Mouse (Mus musculus): Measurements from ENCODE around the gene Shank1. TPM values are rescaled to one million over a fixed set of nuclear protein-coding genes. Genes with fewer than 3 reads are reported as not detected.
A peak's percentile ranks its signal among the peaks of the same experiment; 100 is the strongest.
"Not testable (repeated sequence)": the region's sequence is repeated elsewhere in the genome, so short reads cannot be mapped to it uniquely, and the experiment has no call there.

Gene Shank1
- 100 to 1,000 TPM; 566 to 582 TPM for total RNA-seq (2021)
- long read RNA-seq, experiment 1, partial matches to known transcripts: 2 of 30 reads
- long read RNA-seq, experiment 1, other reads (novel, unspliced or antisense): 28 of 30 reads
- long read RNA-seq, experiment 2, partial matches to known transcripts: 1 of 56 reads
- long read RNA-seq, experiment 2, other reads (novel, unspliced or antisense): 55 of 56 reads

DNA sequence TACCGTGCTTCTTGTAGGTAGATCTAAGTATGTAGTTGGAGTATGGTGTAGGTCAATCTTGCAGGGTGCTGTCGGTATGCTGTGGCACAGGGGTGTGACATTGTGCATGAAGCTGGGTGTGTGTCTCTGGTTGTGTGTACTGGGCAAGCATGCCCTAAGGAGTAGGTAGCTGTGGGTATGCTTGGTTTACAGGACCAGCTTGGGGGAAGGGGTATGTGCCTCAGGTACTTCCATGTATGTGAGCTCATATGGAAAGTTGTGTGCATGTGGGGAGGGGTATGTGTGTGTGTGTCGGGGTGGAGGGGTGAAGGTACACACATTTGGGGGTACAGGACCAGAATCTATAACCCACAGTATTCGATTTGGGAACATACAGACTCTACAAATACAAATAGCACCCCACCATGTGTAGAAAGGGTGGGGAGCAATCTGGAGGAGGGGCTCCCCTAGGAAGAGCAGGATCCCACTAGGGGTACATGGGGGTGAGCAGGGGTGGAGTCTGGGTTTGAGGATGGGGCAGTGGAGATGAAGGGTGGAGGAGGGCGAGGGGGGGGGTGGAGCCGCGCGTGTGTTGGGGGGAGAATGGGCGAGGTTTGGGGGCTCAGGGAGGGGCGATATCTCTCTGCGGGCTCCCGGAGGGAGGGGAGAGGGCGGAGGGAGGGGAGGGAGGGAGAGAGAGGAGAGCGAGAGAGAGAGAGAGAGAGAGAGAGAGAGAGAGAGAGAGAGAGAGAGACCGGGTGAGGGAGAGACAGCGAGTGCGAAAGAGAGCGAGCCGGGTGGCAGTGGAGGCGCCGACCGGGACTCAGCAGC is at the start of gene Shank1:
Shank1 (plus strand) TSS at position 779 of the 810 bp plus-strand sequence.
- peak in 1 of 2 experiments; percentile 10 for DNase-seq (ENCODE audit: low spot score in 2 of 2)

DNA sequence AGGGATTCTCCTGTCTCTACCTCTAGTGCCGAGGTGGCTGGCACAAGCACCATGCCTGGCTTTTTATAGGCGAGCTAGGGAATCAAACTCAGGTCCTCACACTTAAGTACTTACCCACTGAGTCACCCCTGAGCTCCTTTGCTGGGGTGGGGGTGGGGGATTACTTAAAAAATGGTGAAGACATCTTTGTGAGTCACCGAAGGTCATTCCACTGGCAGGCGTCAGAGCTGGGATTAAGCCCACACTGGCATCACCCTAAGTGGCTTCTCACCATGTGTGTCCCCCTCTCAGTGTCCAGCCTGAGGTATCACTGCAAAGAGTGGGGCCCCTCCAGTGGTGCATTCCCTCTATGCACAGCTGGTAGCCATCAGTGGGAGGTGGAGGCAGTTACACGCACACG is 49.6 kb upstream of the Shank1 start:
- no peak for DNase-seq (ENCODE audit: low spot score in 2 of 2)

DNA sequence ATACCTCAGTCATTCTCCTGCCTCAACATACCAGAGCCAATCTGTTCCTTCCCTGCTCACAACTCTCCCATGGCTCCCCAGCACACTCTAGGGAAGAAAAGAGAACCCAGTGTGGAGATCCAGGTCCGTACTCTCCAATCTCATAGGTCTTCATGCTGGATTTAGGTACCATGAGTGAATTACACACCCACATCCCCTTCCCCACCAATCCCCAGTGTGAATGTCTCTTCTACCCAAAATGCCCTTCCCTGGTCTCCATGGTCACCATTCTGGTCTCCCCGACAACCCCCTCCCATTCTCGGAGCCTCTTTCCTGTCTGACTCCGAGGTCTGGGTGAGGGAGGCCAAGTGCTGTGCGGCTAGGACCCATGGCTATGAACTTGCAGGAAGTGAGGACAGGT is 48.9 kb upstream of the Shank1 start, which contains the start of gene Gm15517:
Gm15517 (plus strand) TSS at position 301 of the 400 bp plus-strand sequence.
- no peak for DNase-seq (ENCODE audit: low spot score in 2 of 2)

DNA sequence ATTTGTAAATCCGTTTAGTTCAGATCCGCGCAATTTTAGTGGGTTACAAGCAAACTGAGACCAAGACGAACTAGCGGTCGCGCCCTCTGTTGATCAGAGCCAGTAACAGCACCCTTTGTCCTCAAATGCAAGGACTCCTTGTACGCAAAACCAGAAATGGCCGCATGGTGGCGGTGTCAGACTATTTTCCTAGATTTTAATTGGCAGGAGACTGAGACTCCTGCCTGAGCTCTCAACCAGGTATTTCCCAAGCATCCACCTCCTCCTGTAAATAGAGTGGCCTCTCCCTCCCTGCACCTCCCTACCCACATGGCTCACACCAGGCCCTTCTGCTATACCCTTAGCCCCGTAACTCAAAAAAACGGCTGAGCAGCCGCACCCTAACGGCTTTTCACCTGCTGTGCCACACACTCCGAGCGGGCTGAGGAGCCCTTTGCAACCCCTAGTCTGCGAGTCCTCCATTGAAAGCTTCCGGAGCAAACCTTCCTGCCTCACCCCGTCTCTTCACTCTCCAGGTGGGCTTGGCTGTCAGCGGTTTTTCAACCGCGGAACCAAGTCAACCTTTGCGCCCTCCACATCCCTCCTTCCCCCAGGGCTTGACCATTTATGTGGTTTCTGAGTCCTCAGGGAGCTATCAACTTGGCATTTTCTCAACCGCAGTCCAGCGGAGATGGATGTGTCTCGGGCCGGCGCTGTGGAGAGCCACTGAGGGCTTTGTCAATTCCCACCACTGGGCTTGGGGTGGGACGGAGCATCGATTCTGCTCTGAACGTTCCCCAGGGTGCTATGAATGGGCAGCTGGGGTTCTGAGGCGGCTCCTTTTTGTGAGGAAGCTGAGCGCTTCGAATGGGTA is 47.0 kb upstream of the Shank1 start:
- peak; percentile 98 for DNase-seq (ENCODE audit: low spot score in 2 of 2)

DNA sequence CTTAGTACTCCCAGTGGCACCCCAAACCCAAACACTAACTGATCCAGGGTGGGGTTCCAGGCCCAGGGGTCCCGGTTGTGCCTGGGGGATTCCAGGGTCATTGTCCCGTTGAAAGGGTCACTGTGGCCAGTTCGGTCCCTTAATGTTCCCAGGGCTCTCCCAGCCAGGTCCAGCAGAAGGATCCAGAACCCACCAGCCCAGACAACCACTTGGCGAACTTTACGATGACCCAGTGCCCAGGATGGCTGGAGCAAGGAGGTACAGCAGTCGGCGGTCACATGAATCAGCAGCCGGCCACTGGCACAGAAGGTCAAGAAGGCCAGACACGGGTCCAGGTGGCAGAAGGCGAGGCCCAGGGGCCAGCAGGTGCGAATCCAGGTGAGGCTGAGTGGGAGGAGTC is 41.9 kb upstream of the Shank1 start:
- no peak for DNase-seq (ENCODE audit: low spot score in 2 of 2)

DNA sequence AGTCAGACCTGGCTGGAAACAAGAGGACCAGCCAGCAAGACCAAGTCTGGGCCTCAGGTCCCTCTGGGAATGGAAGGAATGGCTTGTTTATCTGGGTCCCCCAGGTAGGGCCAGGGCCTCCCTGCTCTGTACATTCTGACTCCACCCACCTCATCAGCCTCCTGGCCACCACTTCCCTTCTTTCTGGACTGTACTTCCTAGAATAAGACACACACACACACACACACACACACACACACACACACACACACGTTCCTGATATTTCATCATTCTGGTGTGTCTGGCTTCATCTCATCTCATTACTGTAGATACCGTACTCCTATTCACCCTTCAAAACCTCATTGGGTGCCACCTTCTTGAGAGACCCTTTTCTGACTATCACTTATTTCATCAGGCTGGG is 40.7 kb upstream of the Shank1 start:
- DNase-seq (ENCODE audit: low spot score in 2 of 2): no peak

DNA sequence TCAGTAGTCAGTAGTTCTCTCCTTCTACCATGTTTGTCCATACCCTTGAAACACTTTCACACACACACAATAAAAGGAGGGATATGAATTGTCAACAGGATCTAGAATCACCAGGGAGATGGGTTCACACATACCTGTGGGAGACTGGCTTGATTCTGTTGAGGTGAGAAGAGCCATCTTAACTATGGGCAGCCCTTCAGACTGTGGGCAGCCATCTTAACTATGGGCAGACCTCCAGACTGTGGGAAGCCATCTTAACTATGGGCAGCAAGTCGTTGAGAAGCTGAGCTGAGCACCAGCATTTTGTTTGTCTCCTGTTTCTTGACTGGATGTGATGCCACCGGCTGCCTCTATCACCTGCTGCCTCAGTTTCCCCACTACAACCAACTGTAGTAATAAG is 38.7 kb upstream of the Shank1 start:
- DNase-seq (ENCODE audit: low spot score in 2 of 2): no peak

DNA sequence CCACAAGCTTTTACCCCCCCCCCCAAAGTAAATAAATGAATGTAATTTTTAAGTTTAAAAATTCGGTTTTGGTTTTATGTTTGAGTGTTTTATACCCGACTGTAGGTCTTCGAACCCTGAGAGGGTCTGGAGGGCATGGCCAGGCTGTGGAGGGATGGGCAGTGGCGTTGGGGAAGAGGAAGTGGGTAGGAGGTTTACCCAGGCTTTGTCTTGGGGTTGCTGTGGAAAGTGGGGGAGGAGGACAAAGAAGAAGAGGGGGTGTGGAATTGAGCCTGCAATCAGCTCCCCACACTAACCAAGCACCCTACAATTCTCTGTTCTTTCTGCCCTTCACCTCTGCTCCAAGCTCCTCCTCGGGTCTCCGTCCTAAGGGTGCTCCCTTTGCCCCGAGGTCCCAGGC is 37.5 kb upstream of the Shank1 start:
- DNase-seq (ENCODE audit: low spot score in 2 of 2): no peak

DNA sequence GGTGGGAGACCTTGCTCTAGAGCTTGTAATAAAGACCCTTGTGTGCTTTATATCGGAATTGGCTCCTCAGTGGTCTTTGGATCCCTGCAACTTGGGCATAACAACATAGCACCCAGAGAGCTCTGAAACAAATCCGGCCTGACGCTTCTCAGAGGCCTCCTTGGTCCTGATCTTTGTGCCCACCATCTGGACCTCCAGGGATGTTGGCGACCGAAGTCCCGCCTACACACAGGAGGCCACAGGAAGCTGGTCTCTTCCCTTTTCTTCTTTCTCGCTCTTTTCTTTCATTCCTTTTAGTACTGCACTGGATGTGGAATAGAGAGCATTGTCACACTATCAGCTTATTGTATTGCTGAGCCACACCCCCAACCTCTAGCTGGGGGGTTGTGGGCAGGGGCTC is 36.6 kb upstream of the Shank1 start:
- DNase-seq (ENCODE audit: low spot score in 2 of 2): no peak

DNA sequence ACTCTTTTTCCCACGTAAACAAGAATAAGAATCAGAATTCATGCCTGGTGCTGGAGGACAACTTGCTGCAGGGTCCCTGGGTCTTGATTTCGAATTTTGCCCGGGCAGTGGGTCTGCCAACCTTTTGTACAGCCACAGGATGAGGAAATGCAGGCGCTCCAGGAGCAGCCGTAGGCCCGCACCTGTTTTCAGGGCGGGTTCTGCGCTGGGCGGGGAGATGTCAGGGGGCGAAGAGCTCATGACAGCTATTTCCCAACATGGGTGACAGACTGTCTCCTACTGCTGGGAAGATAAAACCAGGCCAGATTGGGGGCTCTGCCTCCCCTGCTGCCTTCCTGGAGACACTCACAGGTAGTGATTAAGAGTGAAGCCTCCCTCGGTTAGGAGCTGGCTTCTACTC is 36.0 kb upstream of the Shank1 start:
- DNase-seq (ENCODE audit: low spot score in 2 of 2): no peak

DNA sequence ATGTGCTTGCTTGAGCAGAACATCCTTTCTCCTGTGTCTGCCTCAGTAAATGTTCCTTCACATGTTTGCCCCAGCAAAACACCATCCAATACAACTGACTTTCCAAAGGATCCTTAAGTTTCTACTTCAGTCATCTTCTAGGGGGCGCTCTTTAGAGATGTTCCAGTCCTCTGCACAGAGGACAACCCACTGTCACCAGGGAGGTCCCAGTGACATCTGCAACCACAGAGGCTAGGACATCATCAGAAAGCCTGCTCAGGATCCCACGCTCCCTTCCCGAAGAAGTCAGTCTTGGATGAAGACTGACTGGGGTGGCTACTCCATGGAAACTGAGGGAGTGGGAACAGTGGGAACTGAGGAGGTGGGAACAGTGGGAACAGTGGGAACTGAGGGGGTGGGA is 34.5 kb upstream of the Shank1 start:
- no peak for DNase-seq (ENCODE audit: low spot score in 2 of 2)

DNA sequence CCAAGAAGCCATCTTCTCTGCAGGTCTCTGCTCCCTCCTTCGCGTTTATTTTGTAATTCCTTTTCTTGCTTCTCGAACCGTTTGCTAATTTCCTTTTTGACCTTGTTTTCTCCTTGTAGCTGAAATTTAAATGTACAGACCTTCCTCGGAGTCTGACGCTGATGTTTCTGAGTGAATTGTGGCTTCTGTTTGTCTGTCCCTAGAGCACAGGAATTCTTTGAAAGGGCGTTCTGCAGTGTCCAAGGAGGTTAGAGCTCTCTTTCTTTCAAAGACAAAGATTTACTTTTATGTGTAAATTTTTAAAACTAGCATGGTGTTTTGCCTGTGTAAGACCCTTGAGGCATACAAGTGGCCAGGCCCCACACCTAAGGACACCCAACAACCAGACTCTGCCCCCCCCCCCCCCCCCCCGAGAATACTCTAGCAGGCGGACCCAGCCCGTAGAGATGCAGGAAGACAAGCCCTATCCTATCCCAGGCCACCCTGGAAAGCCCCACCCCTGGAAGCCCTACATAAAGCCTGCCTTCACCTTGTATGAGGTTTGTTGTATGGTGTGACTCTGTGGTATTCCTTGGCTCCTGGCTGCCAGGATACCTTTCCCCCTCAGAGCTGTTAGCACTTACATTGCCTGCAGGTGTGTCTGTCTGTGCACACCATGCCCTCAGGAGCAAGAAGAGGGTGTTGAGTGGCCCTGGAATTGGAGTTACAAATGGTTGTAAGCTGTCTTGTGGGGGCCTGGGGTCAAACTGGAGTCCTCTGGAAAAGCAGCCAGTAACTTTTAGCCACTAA is 33.4 kb upstream of the Shank1 start:
- DNase-seq (ENCODE audit: low spot score in 2 of 2): no peak

DNA sequence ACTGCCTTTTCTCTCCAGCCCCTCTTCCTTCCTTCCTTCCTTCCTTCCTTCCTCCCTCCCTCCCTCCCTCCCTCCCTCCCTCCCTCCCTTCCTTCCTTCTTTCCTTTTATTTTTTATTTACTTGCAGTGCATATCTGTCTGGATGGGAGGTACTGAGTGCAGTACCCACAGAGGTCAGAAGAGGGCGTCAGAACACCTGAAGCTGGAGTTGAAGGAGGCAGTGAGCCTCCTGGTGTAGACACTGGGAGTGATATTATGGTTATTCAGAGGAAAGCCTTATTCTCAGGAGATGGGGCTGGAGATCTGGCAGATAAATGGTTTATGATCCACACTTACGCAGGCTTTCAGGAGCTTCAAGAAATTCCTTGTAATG is 32.8 kb upstream of the Shank1 start:
- peak in 1 of 2 experiments; percentile 57 for DNase-seq (ENCODE audit: low spot score in 2 of 2)

DNA sequence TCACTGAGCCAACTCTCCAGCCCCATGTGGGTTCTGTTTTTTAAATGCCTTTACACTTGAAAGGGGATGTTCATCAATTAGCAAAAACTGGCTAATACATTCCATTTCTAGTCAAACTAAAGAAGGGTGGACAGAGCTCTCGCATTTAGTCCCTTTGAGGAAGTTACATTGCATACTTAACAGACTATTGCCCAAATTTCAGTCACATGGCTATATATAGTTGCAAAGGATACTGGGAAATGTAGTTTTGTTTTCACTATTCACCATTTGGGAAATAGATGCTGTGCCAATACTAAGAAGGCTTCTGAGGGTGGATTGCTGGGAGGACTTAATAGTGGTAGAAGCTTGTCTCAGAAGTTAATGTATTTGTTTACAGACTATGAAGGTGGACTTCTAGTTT is 29.1 kb upstream of the Shank1 start:
- no peak for DNase-seq (ENCODE audit: low spot score in 2 of 2)

DNA sequence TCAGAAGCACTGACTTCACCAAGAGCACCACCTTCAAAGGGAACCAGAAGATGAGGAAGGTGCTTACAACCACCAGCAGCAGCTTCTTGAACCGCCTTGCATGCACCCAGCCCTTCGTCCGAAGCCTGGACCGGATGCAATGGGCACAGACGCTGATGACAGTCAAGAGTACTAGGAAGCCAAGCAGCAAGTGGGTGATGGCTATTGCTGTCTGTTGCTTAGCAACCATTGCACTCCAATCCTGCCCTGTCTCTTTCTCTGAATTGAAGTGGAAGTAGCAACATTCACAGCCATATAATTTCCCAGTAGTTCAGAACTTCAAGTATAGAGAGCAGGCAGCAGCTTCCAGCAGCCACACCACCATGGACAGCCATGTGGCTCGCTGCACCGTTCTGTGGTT is 28.5 kb upstream of the Shank1 start:
- no peak for DNase-seq (ENCODE audit: low spot score in 2 of 2)

DNA sequence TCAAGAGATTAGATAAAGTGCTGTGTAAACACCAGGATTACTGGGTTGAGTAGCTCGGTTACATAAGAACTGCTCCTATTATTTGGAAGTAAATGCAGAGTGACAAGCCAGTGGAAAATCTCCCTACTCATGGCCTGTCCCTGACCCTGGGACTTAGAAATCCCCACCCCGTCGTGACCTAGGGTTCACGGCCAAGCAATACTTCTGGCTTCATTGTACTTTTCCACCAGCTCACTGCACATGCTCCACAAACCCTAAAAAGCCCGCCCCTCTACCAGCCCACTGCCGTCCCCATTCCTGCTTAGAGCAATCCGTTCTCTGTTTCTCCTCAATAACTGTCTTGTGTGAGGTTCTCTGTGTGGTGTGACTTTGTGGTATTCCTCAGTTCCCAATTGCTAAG is 22.3 kb upstream of the Shank1 start:
- no peak for DNase-seq (ENCODE audit: low spot score in 2 of 2)

DNA sequence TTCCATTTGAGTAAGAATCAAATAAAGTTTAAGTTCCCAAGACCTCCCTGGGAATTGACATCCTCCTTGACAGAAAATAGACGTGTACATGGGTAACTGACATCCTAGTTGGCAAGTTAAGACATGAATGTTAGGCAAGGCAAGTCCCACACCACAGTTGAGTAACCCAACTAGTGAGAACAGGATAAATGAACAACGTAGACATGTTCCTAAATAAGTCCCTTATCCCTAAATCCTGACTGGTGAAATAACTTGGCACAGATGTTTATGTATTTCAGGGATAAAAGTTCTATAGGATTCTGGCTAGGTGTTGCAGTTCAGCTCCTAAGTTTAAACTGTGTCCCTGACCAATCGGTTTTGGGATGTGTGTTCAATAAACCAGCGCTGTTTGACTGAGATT is 19.1 kb upstream of the Shank1 start:
- DNase-seq (ENCODE audit: low spot score in 2 of 2): no peak

DNA sequence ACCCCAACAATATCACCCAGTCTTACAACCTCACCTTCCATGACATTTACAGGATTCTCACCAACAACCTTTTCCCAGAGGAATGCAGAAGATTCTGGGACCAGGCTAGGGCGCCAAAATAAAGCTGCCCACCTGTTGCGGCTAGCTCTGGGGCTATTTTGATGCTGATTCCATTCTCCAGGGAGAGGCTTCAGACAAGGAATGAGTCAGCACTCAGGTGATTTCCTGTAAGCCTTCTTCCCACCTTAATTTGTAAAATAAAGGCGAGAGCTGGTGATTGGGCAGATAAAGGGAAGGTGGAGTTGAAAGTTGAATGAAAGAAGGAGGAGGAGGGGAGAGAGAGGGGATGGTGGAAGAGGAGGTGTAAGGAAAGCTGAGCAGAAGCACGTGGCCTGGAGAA is 18.6 kb upstream of the Shank1 start:
- no peak for DNase-seq (ENCODE audit: low spot score in 2 of 2)

DNA sequence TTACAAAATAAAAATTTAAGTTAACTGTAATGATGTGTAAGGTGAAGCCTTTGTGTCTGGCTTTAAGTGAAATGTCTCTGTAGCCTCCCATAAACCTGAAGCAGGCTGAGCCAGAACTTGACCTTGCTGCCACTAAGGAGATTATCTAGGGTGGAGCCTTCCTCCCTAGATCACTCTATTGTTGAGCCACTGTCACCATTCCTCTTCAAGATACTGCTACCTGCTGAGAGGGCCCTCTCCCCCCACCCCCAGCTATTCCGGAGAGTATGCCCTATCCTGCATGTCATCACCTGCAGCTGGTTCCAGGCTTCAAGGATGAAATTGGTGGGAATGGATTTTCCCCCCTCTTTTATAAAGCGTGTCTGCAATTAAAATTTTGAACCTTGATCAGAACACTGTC is 12.6 kb upstream of the Shank1 start:
- DNase-seq (ENCODE audit: low spot score in 2 of 2): not testable (repeated sequence)

DNA sequence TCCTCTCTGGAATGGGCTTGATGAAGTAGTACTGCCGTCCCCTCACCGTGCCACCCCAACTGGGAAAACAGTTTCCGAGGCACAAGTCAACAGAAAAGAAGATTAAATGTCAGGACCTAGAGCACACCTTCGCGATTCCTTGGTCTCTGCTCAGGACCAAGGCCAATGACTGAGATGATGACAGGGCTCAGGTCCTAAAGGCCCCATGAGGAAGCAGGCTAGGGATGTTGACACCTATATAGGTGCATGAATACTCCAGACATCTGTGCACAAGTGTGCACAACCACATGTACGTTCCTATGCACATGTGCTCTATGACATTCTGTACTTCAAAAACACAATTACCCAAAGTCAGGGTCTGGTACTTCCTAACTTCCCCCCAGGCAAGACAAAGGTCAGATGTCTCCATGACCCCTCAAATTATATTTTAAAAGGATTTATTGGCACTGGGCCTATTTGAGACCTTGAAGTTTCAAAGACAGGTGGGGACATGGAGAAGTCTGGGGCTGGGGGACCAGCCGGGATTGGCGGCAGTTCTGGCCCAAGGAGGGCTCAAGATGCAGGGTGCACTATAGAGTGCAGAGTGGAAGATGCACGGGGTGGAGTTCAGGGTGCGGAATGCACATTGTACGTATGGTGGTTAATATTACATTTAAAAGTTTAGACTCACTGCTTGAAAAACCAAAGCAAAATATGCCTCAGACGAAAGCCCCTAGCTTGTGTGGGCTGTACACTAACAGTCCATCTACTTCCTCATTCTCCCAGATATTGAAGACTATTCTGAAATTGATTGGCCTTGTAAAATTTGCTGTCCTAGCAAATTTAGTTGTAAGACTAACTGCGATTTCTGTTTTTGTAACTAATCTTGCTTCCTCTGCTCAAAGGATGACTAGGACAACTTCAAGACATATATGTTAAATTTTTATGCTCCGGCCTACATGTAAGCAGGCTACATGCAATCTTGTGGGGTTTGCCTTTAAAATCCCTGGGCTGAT is 6.4 kb upstream of the Shank1 start:
- DNase-seq (ENCODE audit: low spot score in 2 of 2): no peak

Data from layer of hippocampus, postnatal 14 days (tissue).